Mouse (Mus musculus): ENCODE measurements around the gene Dgkg. TPM values are rescaled to one million over a fixed set of nuclear protein-coding genes. Genes with fewer than 3 reads are reported as not detected.

The Dgkg gene
- polyA plus RNA-seq, 1 experiment from 2014 or later = 0.47 TPM

DNA sequence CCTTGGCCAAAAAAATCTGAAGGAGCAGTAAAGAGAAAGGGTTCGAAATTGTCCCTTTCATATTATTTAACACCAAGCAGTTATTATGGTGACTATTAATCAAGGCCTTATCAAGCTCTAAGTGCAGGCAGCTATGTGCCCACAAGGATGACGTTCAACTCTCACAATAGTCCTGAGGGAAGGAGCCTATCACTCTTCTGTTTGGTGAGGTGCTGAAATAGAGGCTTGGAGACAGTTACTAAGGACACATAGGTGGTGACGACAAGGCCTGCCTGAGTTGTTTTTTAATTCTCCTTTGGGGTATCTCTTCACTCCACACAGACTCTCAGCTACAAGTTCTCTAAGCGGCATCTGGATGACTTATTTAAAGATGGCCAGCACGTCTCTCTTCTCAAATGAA lies 161.8 kb downstream of the Dgkg start:
- no peak overlapping the region for H3K4me3 ChIP-seq (replicated peaks)
- no peak overlapping the region for H3K9ac ChIP-seq
- H3K4me1 ChIP-seq = 0 out of 2 replicates have a peak, but pooled peaks cover 4% of the 10 kb centered on the region
- no peaks in the 10 kb centered on the region for H3K36me3 ChIP-seq
- 78% methylated on average over 5 of the region's 5 CpGs for WGBS
- no peak overlapping the region for H3K27ac ChIP-seq (replicated peaks)
- no peaks in the 10 kb centered on the region for H3K9me3 ChIP-seq (replicated peaks)
- no peaks in the 10 kb centered on the region for H3K27me3 ChIP-seq
- H3K4me2 ChIP-seq (replicated peaks) = no peak overlapping the region
- no peak for ATAC-seq (ENCODE audit: insufficient number of reproducible peaks, low FRiP score, low TSS enrichment, low read depth)

DNA sequence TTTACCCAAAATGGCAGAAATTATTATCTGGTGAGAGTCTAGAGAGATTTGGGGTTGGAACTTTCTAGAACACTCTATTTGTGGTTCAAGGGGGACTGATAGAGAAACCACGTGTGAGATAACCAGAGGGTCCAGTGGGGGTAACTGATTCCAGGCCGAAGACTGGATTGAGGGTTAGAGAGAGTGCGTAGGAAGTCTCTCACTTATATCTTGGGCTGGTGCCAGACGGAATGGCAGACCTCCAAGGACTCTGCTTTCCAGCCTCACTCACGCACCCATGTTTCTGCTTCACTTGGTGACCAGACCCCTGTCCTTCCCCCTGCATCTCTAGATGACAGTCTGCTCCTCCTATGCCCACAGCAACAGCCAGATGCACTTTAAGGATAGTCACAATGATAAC lies 162.2 kb downstream of the Dgkg start:
- WGBS = 53% methylated on average over 5 of the region's 5 CpGs
- ATAC-seq (ENCODE audit: insufficient number of reproducible peaks, low FRiP score, low TSS enrichment, low read depth) = no peak

DNA sequence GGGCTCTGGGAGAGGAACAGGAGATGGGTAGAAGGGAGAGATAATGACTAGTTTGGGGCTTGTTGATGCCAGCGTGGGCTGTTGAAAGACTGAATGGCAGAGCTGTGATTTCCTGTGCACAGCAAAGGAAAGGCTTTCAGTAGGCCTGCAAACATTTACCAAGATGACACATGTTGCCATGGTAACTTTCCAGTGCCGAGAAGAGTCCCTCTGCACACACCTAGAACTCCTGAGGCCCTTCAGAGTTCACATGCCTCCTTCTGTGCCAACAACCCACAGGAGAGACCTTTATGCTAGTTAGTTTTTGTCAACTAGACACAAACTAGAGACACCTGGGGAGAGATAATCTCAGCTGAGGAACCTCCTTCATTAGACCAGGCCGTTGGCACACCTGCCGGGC lies 163.6 kb downstream of the Dgkg start:
- no peak overlapping the region for H3K4me2 ChIP-seq (replicated peaks)
- H3K9me3 ChIP-seq (replicated peaks) = no peaks in the 10 kb centered on the region
- H3K27ac ChIP-seq (replicated peaks) = no peak overlapping the region
- no peaks in the 10 kb centered on the region for H3K27me3 ChIP-seq
- H3K9ac ChIP-seq = no peak overlapping the region
- H3K36me3 ChIP-seq = no peaks in the 10 kb centered on the region
- ATAC-seq (ENCODE audit: insufficient number of reproducible peaks, low FRiP score, low TSS enrichment, low read depth) = no peak
- 0 out of 2 replicates have a peak, but pooled peaks cover 4% of the 10 kb centered on the region for H3K4me1 ChIP-seq
- H3K4me3 ChIP-seq (replicated peaks) = no peak overlapping the region
- 63% methylated on average over 4 of the region's 4 CpGs for WGBS

More for the DNA sequence above, 162.2 kb downstream of the Dgkg start:
- H3K27me3 ChIP-seq = no peaks in the 10 kb centered on the region
- H3K4me2 ChIP-seq (replicated peaks) = no peak overlapping the region
- no peak overlapping the region for H3K27ac ChIP-seq (replicated peaks)
- no peak overlapping the region for H3K4me3 ChIP-seq (replicated peaks)
- H3K36me3 ChIP-seq = no peaks in the 10 kb centered on the region
- H3K9ac ChIP-seq = no peak overlapping the region
- 0 out of 2 replicates have a peak, but pooled peaks cover 4% of the 10 kb centered on the region for H3K4me1 ChIP-seq
- H3K9me3 ChIP-seq (replicated peaks) = no peaks in the 10 kb centered on the region

DNA sequence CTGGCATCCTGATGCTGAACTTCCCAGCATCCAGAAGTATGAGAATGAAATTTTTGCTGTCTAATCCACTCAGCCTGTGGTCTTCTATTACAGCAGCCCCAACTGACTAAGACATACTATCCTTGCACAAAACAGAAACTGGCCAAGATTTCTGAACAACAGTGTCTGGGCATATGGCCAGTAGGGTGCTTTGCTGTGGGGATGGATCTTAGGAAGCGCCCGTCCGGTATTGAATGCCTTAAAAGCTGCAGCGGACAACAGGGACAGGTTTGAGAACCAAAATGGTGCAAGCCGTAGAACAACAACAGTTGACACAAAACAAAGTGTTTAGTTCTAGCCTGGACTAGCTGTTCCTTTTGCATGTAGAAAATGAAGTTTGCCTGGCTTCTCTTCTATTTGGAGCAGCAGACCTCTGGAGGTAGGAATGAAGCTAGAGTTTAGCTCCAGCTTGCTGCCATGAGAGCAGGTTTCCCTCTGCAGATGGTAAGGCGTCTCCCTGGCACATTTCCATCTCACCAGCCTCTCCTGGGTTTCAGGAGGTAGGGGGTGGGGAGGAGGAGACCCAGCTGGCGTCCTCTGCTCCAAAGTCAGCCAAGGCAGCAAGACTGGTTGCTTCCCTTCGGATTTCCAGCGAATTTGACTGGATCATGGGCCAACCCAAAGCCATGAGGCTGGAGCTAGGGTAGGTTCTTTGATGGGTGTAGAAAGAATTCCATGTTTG lies 165.4 kb downstream of the Dgkg start:
- no peak overlapping the region for H3K4me3 ChIP-seq (replicated peaks)
- H3K4me1 ChIP-seq = 0 out of 2 replicates have a peak, but pooled peaks cover 4% of the 10 kb centered on the region
- H3K27me3 ChIP-seq = no peaks in the 10 kb centered on the region
- H3K27ac ChIP-seq (replicated peaks) = no peak overlapping the region
- no peak overlapping the region for H3K4me2 ChIP-seq (replicated peaks)
- 80% methylated on average over 9 of the region's 9 CpGs for WGBS
- no peak for ATAC-seq (ENCODE audit: insufficient number of reproducible peaks, low FRiP score, low TSS enrichment, low read depth)
- no peak overlapping the region for H3K9ac ChIP-seq
- H3K9me3 ChIP-seq (replicated peaks) = no peaks in the 10 kb centered on the region
- H3K36me3 ChIP-seq = no peaks in the 10 kb centered on the region

DNA sequence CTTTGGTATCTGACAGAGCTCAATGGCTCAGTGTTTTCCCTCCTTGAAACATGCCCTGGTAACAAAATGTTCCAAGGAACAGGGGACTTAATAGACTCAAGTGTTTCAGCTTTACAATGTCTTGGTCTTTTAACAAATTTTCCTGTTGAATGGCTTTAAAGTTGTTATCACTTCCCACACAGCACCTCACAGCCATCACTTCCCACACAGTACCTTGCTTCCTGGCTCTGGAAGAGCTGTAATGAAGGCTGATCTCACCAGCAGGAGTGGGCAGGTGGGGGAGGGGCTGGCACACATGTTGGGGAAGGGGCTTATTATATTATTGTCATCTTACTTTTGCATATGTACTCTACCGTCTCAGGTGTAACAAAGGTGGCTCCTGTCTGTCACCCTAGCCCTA lies 173.1 kb downstream of the Dgkg start:
- no peak for ATAC-seq (ENCODE audit: insufficient number of reproducible peaks, low FRiP score, low TSS enrichment, low read depth)

DNA sequence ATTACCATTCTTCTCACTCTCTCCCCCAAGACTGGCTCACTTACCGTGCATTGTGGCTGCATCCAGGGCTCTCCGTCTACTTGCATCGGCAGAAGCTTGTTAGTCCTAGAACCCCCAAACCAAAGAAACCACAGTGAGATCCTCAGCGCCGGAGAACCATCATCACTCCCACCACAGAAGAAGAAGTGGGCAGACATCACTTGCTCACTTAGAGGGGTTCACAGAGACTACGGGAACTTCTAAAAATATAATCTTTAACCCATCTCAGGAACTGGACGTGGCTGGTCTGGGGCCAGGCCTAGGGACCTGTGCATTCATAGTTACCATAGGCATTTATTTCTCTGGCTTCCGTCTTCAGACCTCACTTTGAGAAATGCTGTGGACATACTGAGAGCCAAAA lies 177.7 kb downstream of the Dgkg start:
- 85% methylated on average over 8 of the region's 8 CpGs for WGBS
- Histone ChIP-seq H3K36me3 (no peaks in the 10 kb centered on the region), H3K4me3 (replicated peaks) (no peak overlapping the region), H3K4me1 (no peaks in the 10 kb centered on the region), H3K9ac (no peak overlapping the region), H3K4me2 (replicated peaks) (no peak overlapping the region), H3K27ac (replicated peaks) (no peak overlapping the region), H3K9me3 (replicated peaks) (no peaks in the 10 kb centered on the region), H3K27me3 (no peaks in the 10 kb centered on the region)
- no peak for ATAC-seq (ENCODE audit: insufficient number of reproducible peaks, low FRiP score, low TSS enrichment, low read depth)

More for the DNA sequence above, 173.1 kb downstream of the Dgkg start:
- Histone ChIP-seq H3K4me1 (no peaks in the 10 kb centered on the region), H3K9ac (no peak overlapping the region), H3K4me2 (replicated peaks) (no peak overlapping the region), H3K9me3 (replicated peaks) (no peaks in the 10 kb centered on the region), H3K27ac (replicated peaks) (no peak overlapping the region), H3K4me3 (replicated peaks) (no peak overlapping the region), H3K27me3 (no peaks in the 10 kb centered on the region), H3K36me3 (no peaks in the 10 kb centered on the region)
- WGBS = 86% methylated on average over 1 of the region's 1 CpGs

DNA sequence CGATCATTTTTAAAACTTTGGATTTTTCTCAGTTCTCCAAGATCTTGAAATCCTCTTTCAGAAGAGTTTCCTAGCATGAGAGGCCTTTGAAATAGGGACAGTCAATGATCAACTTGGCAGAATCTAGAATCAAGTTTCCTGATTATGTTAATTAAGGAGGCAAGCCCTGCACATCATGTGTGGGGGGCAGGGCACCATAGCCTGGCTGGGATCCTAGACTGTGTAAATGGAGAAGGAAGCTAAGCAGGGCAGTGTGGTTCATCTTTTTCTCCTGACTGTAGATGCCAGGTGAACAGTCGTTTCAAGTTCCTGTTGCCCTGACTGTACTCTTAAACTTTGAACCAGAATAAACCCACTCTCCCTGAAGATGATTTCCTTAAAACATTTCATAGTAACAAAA lies 185.3 kb downstream of the Dgkg start:
- H3K9ac ChIP-seq = no peak overlapping the region
- H3K9me3 ChIP-seq (replicated peaks) = no peaks in the 10 kb centered on the region
- H3K36me3 ChIP-seq = no peaks in the 10 kb centered on the region
- peaks cover 6% of the 10 kb centered on the region; the same call in 1 of the 2 replicates for H3K4me1 ChIP-seq
- H3K4me2 ChIP-seq (replicated peaks) = no peak overlapping the region
- H3K4me3 ChIP-seq (replicated peaks) = no peak overlapping the region
- 65% methylated on average over 2 of the region's 2 CpGs for WGBS
- H3K27me3 ChIP-seq = no peaks in the 10 kb centered on the region
- no peak for ATAC-seq (ENCODE audit: insufficient number of reproducible peaks, low FRiP score, low TSS enrichment, low read depth)
- H3K27ac ChIP-seq (replicated peaks) = no peak overlapping the region

DNA sequence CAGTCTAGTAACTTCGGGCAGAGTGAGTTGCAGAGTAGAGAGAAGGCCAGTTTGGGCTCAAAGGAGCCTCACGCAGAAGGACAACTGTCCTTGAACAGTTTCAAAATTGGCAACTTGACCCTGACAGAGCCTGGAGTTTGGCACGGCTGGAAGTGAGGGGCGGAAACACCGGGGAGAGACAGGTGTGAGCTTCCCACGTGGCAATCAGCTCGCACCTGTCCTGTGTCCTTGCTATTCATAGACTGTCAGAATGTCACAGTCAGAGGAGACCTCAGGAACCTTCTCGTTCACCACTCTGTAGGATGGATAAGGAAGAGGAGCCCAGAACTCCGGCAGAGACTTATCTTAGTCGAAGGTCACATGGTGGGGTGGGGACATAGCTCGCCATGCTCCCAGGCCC lies 187.6 kb downstream of the Dgkg start:
- Histone ChIP-seq H3K27me3 (no peaks in the 10 kb centered on the region), H3K27ac (replicated peaks) (no peak overlapping the region), H3K9me3 (replicated peaks) (no peaks in the 10 kb centered on the region), H3K4me2 (replicated peaks) (no peak overlapping the region), H3K4me3 (replicated peaks) (no peak overlapping the region), H3K36me3 (no peaks in the 10 kb centered on the region), H3K4me1 (peaks cover 8% of the 10 kb centered on the region; the same call in 1 of the 2 replicates), H3K9ac (no peak overlapping the region)
- no peak for ATAC-seq (ENCODE audit: insufficient number of reproducible peaks, low FRiP score, low TSS enrichment, low read depth)
- 73% methylated on average over 11 of the region's 11 CpGs for WGBS

DNA sequence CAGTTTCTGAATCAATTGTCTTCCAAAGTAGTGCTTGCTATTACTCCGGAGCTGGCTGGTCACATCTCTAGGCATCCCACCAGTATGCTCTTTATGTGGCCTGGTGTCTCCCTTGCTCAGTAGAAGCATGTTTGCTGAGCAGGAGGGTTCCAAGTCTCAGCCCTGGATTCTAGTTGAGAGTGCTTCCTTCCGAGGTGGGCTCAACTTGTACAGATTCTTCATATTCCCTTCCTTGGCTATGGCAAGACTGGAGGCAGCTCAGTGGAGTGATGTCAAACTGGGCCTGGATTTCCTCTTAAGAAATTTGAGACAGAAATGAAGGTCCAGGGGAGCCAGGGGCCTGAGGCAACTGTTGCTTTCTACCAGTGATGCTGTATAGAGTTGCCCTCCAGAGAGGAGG lies 189.9 kb downstream of the Dgkg start:
- H3K9ac ChIP-seq = no peak overlapping the region
- H3K9me3 ChIP-seq (replicated peaks) = no peaks in the 10 kb centered on the region
- no peaks in the 10 kb centered on the region for H3K36me3 ChIP-seq
- no peak overlapping the region for H3K27ac ChIP-seq (replicated peaks)
- WGBS = 83% methylated on average over 2 of the region's 2 CpGs
- peaks cover 8% of the 10 kb centered on the region; the same call in 1 of the 2 replicates for H3K4me1 ChIP-seq
- no peak for ATAC-seq (ENCODE audit: insufficient number of reproducible peaks, low FRiP score, low TSS enrichment, low read depth)
- no peak overlapping the region for H3K4me2 ChIP-seq (replicated peaks)
- H3K4me3 ChIP-seq (replicated peaks) = no peak overlapping the region
- no peaks in the 10 kb centered on the region for H3K27me3 ChIP-seq

DNA sequence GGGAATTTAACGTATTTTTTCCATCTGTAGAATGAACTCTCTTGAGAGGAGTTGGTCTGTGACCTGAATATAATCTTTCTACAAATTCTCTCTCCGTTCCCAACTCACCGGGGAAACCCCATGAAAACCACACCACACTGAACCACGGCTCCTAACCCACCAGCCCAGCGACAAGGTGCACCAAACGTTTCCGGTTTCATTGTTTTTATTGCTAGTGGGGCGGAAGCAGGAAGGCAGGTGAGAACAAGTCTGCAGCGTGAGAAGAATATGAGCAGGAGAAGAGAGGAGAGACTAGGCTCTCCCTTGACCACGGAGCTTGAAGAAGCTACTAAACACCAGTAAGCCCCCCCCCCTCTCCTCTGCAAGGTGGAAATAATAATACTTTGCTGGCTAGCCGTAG lies 190.6 kb downstream of the Dgkg start:
- no peak for ATAC-seq (ENCODE audit: insufficient number of reproducible peaks, low FRiP score, low TSS enrichment, low read depth)
- Histone ChIP-seq H3K4me2 (replicated peaks) (no peak overlapping the region), H3K9ac (no peak overlapping the region), H3K4me3 (replicated peaks) (no peak overlapping the region), H3K27me3 (no peaks in the 10 kb centered on the region), H3K9me3 (replicated peaks) (no peaks in the 10 kb centered on the region), H3K27ac (replicated peaks) (no peak overlapping the region), H3K4me1 (peaks cover 8% of the 10 kb centered on the region; the same call in 1 of the 2 replicates), H3K36me3 (no peaks in the 10 kb centered on the region)
- WGBS = 49% methylated on average over 11 of the region's 11 CpGs

DNA sequence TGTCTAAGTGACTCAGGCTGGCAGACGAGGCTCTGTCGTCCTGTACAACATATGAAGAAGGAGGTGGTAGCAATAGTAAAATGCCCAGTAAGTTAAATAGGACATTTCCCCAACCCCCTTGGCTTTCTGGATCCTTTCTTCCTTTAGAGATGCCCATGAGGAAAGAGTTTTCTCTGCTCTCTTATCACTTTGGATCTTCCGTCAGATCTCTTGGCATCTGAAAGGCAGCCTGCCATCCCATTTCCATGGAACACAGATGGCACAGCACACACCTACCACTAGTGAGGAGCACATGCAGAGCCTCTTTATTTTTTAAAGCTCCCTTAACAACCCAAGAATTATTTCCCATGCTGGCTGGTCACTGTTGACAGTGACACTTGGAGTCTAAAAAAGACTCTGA lies 194.8 kb downstream of the Dgkg start:
- whole genome bisulfite sequencing = 65% methylated on average over 3 of the region's 3 CpGs
- H3K4me1 ChIP-seq = 0 out of 2 replicates have a peak, but pooled peaks cover 2% of the 10 kb centered on the region
- no peak overlapping the region for H3K4me2 ChIP-seq (replicated peaks)
- H3K4me3 ChIP-seq (replicated peaks) = no peak overlapping the region
- no peak overlapping the region for H3K9ac ChIP-seq
- no peaks in the 10 kb centered on the region for H3K27me3 ChIP-seq
- H3K36me3 ChIP-seq = no peaks in the 10 kb centered on the region
- no peak for ATAC-seq (ENCODE audit: insufficient number of reproducible peaks, low FRiP score, low TSS enrichment, low read depth)
- H3K9me3 ChIP-seq (replicated peaks) = no peaks in the 10 kb centered on the region
- H3K27ac ChIP-seq (replicated peaks) = no peak overlapping the region

DNA sequence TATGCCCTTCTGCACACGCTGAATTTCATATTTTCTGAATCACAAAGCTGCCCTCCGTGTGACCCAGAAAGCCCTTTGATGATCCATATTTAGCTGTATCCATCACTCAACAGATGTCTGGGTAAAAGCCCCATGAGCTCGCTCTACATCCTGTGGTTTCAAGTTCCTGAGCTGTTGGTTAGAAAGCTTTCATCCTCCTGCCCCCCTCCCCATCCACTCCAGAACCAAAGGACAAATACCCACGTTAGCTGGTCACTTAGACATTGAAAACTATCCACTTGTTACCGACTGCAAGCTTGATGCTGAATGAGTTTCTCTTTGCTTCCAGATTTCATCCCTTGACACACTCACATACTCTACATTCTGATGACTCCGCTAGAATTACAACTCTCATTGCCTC lies 195.3 kb downstream of the Dgkg start:
- no peaks in the 10 kb centered on the region for H3K27me3 ChIP-seq
- WGBS = 40% methylated on average over 6 of the region's 6 CpGs
- no peak overlapping the region for H3K27ac ChIP-seq (replicated peaks)
- no peaks in the 10 kb centered on the region for H3K9me3 ChIP-seq (replicated peaks)
- no peak overlapping the region for H3K4me2 ChIP-seq (replicated peaks)
- 0 out of 2 replicates have a peak, but pooled peaks cover 2% of the 10 kb centered on the region for H3K4me1 ChIP-seq
- no peak for ATAC-seq (ENCODE audit: insufficient number of reproducible peaks, low FRiP score, low TSS enrichment, low read depth)
- H3K4me3 ChIP-seq (replicated peaks) = no peak overlapping the region
- H3K9ac ChIP-seq = no peak overlapping the region
- H3K36me3 ChIP-seq = no peaks in the 10 kb centered on the region

Data from embryonic facial prominence, embryonic 15.5 days (tissue).